Mouse (Mus musculus): ENCODE results near the gene Slc30a5.

Slc30a5 gene

DNA sequence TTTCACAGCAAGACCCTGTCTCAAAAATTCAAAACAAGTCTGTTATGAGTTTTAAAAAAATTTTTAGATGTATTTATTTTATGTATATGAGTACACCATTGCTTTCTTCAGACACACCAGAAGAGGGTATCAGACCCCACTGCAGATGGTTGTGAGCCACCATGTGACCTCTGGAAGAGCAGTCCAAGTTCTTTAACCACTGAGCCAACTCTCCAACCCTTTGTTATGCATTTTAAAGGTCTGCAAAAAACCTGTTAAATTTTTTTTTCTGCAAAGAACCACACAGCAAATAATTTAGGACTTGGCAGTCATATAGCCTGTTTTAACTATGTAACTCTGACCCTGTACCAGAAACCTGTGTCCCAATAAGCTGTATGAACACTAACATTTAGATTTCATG is 58.5 kb downstream of the Slc30a5 start:
- no peak for ATAC-seq (ENCODE audit: low TSS enrichment)

DNA sequence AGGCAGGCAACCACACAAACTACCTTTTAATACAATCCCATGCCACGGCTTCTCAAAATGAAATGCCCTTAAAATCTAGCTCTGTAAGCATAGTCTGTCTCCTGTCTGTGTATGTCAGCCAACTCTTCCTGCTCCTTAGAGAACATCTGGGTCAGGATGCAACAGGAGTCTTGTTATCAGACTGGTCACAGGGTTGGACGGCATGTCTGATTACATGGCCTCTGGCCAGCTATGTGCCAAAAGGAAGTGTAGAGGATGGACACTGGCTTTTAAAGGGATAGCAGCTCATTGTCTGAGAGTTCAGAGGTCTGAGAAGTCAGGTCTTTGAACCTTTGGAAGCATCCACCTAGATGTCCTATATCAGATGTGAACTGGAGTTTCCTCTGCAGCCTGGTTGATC is 77.9 kb downstream of the Slc30a5 start:
- no peak for ATAC-seq (ENCODE audit: low TSS enrichment)

DNA sequence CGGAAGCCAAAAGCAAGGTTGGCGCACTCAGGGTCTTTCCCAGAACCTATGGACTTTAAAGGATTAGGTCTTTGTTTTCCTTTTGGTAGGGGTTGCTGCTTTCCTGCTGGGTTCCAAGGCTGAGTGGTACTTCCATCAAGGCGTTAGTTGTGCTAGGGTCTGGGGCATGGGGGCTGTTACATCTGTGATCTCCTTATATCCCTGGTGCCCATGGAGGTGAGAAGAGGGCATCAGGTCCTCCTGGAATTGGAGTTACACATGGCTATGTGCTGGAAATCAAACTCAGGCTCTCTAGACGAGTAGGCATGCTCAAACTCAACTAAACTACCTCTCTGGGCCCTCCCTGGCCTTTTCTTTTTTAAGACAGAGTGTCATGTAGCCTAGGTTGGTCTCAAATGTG is 79.0 kb downstream of the Slc30a5 start:
- no peak for ATAC-seq (ENCODE audit: low TSS enrichment)

DNA sequence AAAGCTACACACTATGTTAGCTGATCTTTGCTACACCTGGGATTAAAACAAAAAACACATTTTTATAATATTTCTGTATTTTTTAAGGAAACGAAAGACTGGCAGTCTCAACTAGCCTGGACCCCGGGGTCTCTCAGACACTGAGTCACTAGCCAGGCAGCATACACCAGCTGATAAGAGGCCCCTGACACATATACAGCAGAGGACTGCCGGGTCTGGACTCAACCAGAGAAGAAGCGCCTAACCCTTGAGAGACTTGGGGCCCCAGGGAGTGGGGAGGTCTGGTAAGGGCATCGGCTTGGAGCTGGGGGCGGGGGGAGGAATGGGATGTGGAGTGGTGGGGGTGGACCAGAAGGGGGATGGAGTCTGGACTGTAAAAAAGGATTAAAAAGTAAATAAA is 80.2 kb downstream of the Slc30a5 start:
- no peak for ATAC-seq (ENCODE audit: low TSS enrichment)
